Mouse (Mus musculus) kidney, adult 18-20 months (tissue): ENCODE measurements around the gene Grap2.

Experiments
- DNase-seq: peaks from one replicate; pipeline ENCODE4 v3.0.0; 2021

The Grap2 gene

DNA sequence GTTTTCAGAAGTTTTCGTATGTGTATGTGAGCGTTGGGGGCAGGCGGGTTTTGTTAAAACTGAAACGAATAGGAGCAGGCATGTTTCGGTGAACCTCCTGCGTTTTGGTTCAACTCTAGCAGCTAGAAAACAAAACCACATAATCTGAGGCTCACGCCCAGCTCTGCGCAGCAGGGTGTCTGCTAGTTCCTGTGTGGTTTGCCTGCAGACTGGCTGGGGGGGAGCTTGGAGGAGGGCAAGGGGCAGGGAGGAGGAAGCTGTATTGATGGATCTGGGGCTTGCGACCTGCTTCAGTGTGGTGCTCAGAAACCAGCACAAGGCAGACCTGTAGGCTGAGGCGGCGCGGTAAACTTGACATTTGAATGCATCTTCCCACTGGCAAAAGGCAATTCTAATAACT lies at the start of gene Grap2:
Grap2 (plus strand) TSS at position 304 of the 400 bp plus-strand sequence.
- no peak for DNase-seq

DNA sequence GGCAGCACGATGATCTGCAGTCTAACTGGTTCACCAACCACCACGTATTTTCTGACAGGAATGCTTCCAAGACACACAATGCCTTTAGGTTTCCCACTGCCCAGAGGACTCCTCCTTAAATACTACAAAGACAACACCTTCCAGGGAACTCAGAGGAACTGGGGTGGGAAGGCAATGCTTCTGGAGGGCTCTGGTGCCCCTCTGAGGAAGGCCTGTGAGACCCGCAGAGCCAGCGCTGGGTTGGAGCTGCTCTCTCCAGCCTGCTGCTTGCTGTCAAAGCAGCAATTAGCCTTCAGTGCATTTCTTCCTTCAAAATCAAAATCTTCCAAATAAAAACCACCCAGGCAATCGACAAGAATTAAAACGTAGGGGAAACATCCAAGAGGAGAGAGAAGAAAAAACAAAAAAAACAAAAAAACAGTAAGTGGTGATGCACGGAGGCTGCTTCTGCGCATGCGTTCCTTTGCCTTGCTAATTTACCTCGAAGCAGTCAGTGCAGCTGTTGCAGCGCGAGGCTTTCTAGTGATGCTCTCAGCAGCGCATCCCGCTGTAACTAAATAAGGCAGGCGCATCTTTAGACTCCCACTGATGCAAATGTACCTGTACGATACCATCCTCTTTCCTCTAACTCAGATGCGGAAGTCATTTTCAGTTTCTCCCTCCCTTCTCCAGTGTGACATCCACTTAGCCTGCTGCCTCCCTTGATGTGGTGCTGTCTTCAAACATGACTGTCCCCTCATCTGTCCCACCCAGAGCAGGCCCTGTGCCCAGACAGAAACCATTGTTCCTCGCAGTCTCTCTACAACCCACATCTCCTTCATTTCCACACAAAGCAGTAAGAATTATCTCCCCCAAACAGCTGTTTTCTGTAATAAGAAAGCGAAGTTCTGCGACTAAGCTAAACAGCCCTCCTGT lies 42.2 kb upstream of the Grap2 start:
- DNase-seq = no peak

DNA sequence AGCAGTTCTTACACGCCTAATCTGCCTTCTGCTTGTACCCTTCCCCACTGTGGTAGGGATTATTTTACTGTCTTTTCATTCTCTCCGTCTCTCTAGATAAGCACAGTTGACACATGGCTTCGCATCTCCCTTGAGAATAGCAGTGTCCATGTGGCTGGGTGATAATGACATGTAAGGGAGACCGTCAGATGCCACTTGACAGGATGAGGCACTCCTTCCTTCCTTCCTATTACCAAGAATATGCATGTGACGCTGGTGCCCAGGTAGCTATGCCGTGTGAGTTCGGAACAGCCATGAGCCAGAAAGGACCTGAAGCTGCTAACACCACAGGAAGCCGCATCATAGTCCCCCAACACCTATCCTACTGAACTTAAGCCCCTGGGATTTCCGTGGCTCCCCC lies 41.4 kb upstream of the Grap2 start:
- DNase-seq = no peak

DNA sequence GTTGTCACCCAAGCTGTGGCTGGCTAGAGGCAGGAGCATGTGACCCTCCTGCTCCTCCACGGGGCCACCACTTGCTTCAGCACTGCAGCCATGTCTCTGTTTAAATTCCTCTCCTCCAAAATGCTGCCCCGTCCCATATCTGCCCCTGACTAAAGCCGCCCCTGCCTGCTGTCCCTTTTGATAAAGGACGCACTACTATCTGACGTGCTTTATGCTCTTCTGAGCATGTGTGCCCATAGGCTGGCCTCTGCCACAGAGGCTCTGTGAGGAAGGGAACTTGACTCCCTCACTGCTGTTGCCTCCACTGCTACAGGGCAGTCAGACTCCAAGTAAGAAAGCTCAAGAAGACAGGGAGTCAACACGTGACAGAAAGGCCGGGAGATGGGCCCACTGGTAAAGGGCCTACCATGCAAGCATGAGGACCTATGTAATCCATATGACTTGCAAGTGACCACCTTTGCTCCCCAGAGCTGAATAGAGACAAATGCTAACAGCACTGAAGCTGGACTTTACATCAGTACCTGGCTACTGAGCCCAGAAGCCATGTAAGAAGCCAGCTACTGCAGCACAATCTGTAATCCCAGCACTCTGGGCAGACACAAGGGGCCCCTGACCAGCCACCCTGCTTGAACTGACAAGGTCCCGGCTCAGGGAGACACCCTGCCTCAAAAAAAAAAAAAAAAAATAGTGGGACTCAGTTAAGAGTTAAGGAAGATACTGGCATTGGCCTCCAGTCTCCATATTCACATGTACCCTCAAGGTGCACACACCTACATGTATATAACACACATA lies 39.9 kb upstream of the Grap2 start:
- DNase-seq = no peak

DNA sequence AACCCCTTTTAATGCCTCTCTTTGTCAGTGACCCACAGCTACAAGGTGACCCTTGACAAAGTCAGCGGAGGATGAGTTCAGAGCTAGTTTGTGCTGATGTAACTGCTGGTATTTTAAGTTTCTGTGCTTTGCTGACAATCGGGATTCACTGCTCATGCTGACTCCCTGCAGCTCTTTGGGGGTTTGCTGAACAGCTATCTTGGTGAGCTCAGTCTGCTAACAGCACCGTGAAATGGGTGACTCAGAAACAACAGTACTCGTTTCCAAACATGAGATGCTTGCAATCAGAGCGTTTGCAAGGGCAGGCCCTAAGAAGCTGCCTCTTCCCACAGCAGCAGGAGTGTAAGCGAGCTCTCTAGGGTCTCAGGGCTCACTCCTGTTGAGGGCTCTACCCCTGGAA lies 39.1 kb upstream of the Grap2 start:
- DNase-seq = no peak

DNA sequence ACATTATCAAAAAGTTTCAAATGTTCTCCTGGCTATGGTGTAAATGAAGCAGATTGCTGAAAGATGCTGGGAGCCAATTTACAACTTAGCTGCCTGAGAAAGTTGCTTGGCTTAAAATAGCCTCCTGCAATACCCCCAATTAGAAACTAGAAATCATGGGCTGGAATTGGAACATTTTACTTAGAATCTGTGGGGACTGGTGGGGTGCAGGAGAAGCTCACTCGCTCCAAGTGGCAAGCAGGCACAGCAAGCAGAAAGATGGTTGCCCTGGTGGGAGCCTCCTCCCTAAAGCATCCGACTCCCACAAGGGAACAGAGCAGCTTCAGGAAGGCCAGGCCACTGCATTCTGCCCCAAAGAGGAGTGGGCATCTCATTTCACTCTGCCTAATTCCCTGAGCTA lies 36.3 kb upstream of the Grap2 start:
- no peak for DNase-seq

DNA sequence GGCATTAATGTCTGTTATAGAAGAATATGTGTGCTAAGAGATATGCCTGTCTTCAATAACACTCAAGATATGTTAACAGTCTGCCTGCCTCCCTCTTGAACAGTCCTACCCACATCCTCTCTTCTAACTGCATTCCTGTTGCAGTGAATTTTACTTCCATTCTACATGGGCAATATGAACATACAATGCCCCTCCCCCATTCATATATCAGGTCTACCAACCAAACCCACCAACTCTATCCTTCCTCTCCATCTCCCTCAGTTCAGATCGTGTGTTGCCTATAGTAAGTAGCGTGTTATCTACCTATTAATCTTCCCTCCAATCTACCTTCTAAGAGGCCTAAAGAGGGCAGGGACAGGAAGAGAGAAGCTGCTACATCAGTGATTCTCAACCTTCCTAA lies 34.3 kb upstream of the Grap2 start:
- no peak for DNase-seq

DNA sequence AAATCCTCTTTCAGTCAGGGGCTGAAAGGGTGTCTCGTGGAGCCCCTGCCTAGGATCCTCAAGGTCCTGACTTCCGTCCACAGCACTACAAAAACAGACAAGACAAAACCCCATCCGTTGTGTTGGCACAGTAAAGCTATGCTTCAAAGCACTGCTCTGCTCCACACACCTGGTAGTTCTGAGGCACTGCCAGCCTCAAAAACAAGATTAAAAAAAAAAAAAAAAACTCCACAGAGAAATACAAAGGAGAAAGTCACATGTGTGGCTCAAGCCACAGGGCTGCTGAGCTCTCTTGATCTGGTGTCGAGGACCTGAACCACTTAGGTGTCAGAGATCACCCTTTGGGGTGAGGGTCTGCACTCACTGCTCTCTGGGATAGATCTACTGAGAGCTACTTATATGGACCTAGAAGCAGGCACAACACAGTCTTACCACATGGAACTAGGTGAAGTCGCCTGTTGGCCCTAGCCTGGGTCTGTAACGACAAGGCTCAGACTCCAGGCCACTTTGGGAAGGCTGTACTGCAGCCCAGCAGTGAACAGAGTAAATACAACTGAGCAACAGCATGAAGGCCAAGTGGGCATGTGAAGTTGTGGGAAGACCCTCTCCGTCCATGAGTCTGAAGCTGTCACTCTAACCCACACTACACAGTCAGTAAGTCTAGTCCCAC lies 33.6 kb upstream of the Grap2 start:
- DNase-seq = no peak

DNA sequence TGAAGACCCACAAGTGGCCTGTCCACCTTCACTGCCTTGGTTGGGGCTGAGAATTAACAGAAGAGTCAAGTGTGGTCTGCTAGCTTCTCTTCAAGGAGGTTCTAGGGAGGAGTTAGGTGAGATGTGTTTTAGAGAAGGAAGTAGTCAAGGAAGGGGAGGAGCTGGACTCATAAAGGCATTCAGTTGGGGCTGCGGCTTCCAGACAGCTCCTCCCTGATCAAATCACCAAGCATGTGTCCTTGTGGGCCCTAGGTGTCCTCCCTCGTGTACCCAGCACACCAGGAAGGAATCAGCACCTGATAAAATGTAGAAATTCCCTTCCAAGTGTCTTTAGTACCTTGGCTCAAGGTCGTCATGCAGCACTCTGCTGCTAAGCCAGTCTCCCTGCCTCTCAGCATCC lies 28.3 kb upstream of the Grap2 start:
- no peak for DNase-seq

DNA sequence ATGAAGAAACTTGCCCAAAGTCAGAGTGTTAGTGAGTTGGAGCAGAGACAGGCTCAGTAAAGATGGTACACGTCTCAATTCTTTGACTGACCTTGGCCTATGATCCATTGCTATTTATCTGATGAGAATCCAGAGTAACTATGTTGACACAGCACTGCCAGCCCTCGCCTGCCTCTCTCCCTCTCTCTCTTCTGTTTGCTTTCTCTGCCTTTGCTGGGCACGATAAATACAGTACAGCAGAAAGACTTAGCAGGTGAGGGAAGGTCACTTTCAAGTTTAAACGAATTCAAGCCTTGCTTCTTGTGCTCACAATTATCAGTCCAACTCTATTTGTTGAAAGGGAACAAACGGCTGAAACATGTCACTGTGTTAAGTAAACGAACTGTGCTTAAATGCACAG lies 27.0 kb upstream of the Grap2 start:
- no peak for DNase-seq

DNA sequence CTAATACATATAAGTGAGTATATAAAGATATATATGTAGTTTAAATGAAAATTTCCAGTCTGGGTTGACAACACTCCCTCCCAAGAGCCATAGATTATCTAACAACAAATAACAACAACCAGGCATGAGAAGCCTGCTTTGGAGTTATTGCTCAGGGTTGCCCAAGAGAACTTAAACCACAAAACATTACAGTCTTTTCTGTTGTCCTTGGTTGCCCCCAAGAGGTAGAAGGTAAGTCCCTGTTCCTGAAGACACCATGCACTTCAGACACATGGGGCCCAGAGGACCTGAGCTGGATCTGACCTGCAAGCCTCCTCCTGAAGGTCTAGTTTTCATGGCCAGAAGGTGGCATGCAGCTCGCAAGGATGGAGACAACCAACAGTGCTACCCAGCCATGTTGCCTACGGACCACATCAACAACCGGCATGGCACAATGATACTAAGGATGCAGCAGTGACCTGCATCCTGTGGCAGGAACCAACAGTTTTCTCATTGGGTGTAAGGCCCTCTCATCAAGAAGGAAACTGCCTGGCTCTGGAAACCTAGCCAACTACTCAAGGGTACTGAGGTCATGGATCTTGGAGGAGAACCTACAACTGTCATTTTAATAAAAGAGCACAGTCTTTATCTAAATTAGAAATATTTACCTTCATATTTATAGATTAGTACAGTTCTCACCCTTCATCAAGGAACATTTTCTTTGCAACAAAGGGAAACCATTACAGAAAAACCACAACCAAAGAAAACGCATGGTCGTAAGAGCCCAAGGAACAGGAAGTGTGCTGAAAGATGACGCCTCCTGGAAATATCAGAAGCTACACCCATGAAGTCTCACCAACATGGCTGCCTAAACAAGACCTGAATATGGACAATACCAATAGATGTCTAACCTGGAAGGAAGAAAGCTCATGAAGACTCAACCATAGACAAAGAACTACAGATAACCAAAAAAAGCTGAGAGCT lies 17.3 kb upstream of the Grap2 start:
- no peak for DNase-seq

DNA sequence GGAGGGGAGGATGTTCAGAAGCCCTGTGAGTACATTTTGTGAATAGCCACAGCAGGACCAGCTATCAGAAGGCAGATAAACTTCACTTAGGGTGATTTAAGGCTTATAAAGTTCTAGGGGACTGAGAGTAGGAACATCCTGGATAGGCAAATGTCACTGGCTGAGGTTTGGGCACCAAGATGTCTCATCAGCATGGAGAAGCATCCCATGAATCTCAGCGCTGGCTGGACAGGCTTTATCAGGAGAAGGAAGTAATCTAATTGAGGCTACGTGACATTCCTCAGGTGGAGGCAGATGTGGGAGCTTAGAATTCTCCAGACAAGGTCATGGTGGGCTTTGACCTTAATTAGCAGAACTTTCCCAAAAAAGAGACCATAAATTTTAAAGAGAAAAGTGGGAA lies 16.4 kb upstream of the Grap2 start:
- no peak for DNase-seq

DNA sequence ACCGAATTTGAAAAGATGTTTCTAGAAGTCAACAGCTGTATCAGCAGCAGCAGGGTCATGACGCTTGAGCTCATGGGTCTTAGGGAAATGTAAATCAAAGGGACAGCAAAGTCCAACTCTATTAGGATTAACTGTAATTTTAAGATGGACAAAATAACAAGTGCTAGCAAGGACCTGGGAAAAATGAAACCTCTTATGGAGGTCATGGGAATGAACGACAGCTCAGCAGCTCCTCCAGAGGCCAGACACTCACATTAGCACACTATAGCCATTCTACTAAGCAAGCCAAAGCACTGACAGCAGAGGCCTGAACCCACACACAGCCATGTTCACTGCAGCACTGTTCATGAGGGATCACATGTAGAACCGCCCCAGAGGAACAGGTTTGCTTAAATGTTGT lies 14.6 kb upstream of the Grap2 start:
- DNase-seq = no peak

DNA sequence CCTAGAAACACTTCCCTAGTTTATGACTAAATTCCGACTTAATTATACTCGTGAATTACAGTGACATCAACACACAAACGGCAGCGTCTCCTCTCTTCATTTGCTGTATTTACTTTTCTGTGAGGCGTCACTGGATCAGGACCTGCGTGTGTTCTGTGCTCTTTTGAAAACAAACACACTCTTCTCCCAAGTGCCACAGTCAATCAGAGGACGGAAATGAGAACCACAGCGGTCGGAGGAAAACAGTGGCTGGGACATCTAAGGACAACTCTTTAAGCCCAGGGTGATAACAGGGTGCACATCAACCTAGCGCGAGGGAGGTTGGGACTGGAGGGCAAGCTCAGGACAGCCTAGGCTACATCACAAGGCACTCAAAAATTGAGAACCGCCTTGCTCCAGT lies 12.9 kb upstream of the Grap2 start:
- no peak for DNase-seq

DNA sequence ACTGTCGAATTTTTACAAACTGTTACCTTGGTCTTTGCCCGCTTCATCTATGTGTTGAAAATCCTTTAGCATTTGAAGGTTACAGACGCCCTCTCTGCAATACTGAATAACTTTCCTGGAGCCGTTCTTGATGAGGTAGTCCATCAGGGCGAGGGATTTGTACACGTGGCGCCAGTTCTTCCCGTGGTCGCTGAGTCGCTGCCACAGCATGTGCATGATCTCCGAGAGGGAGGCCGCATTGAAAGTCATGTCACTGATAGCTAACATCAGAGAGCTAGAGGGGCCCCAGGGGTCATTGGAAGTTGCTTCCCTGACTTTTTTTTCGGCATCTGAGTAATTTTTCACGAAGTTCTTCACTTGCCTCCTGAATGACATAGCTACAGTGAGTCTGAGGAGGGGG lies 12.4 kb upstream of the Grap2 start:
- DNase-seq = no peak

DNA sequence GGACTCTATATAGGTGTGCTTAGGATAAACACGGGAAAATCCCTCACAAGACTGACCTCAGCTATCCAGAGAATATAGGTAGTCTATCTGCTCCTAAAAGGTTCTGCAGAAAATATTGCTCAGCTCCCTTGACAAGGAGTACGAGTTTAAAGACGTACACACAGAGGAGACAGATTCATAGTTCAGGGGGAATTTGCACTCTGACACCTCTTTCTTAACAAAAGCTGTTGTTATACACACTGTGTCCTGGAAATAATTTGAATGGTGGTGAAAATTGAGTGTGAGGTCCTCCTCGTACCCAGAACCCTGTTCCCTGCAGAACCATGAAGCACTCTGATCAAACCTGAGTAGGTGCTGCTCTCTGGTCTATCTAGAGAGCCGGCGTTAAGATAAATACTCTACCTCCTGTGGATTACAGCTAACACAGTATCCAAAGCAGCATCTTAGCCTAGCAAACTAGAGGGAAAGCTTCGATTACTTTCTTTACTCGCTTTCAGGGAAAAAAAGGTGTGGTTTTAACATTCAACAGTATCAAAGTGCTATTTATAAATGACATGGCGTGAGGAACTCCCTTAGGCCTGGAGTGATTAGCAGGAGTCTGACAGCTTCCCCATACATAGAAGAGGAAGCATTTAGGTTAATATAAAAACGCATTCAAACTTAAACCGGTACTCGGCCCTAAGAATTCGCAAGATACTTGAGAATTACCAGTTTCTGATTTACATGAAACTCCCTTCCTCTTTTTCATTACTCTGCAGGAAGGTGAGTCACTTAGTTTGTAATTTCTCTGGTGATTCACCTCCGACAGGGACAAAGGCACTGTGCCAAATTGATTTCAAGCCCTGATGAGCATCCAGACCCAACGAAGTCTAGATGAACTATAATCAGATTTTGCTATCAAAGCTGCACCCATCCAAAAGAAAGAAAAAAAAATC lies 11.5 kb upstream of the Grap2 start:
- no peak for DNase-seq

DNA sequence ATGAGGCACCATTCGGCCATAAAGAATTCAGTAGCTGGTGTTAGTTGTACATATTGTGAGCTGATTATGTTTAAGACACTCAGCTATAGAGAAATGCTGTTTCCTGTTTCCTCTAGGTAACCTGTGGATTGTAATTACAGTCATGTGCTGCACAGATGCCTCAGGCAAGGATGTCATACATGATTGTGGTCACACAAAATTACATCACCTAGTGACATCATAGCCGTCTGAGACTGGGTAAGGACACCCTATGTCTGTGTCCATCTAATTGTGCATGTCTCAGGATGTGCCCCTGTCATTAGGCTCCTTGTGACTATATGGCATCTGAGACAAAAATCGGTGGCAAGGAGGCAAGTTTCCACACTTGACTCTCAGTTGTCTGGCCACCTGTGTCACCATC lies 9.9 kb upstream of the Grap2 start:
- no peak for DNase-seq

DNA sequence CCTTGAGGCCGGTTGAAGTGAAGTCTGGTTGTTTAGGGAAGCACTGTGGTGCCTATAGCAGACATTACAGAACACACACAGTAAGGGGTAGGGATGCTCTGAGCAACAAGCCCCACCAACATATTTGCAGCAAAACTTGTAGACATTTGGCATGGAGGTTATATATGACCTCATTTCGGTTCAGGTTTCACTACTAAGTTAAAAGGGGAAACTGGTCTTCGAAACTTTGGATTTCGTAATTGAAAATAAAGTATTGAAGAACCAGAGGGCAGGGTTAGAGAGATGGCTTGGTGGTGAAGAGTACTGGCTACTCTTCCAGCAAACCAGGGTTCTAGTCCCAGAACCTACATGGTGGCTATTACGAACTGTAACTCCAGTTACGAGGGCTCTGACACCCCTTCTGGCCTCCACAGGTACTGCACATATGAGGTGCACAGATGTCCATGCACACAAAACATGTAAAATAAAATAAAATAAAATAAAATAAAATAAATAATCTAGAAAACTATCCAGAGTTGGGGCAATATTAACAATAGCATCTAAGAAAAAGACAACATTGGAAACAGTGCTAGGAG lies 8.7 kb upstream of the Grap2 start:
- DNase-seq = no peak

DNA sequence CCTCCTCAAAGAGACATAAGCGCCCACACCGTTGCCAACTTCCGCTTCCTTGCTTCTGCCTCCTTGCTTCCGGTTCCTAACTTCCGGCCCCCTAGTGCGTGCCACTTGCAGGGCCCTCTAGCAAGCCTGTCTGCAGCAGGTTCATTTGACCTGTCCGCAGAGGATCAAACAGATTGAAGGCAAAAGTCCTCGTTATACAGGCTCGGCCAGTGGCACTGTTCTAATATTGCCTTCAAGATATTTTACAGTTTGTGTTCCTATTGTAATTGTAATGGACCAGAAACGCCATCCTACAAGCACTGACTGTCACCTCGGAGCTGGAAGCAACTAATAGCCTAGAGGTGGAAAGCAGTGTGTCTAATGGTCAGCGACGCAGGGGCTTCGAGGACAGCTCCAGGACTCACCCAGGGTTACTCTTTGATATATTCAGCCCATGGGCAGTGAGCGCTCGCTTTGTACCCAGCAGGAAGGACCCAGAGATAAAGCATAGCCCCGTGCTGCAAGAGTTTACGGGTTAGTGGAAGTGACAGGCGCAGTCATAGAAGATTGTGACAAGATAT lies 7.2 kb upstream of the Grap2 start, which contains the start of gene Enthd1:
Enthd1 (minus strand) TSS at position 51 of the 560 bp plus-strand sequence.
- DNase-seq = no peak

DNA sequence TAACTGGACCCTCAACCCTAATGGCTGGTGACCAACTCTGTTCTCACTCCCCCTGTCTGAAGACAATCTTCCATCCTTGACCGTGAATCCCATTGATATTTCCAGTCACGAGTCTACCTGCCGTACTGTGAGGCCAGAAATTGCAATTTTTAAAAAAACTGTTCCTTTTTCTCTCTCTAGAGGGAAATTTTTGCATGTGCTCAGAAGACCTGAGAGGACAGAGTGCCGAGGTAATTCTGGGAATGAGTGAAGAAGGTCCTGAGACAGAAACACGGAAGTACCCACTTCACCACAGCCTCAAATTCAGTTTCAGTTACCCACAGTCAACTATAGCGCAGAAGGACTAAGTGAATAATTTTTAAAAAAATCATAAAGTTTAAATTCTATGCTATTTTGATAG lies 5.7 kb upstream of the Grap2 start:
- DNase-seq = no peak

DNA sequence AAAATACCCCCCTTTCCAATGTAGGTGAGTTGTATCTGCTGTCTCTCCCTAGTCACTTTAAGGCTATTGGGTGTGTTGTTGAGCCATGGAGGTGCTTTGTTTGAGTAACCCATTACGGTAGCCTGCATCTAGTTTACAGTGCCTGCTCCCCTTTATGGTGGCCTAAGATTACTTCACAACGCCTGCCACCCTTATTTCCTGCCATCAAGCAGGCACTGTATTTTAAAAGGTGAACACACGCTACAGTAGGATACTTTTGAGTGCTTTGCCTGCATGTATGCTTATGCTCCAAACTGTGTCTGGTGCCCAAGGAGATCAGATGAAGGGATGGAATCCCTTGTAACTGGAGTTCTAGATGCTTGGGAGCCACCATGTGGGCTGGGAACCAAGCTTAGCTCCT lies 5.3 kb upstream of the Grap2 start:
- no peak for DNase-seq
